In the genomic region with DNA sequence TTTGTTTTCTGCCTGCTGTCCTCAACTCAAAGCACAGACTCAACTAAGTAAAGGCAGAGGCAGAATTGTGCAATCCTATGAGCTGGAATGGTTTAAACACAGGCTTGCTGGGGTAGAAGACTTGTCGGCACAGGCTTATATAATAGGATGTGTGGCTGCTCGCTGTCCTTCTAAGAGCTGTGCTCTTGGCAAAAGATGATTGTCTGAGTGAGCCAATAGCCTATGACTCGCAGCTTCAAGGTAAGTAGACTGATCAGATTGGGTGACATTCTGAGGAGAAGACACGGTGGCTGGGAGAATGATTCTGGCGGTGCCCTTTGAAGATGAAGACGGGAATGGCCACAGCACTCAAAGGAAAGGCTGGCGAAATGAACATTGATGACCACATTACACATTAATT, we compare ENCODE assay signal across 18 mouse cellular contexts.
DNase-seq lines count a peak whose midpoint lies in the region; TF ChIP-seq lines count a peak whose summit lies in the region.
"Had no signal": no experiment of that assay in that cellular context is flagged by ENCODE, and none has a peak within 500 bp of the region (broad histone marks: within the 10 kb centered on the region; RNA-seq: fewer than 3 reads in every experiment).

No protein-coding gene starts in this region.

- no peak overlapping the region for H3K4me3 ChIP-seq in layer of hippocampus, adult 2 months
- H3K4me3 ChIP-seq: embryonic facial prominence, embryonic 10.5 days; embryonic facial prominence, embryonic 12.5 days; forebrain, embryonic 13.5 days; forebrain, embryonic 15.5 days had no signal

- no peak for TF ChIP-seq CTCF in layer of hippocampus, adult 2 months (conservative IDR thresholded peaks at IDR 0.05)

- DNase-seq in adrenal gland, adult 8-10 months = peak; percentile 61
- DNase-seq in adrenal gland, postnatal 25 days = no peak
- peak; percentile 26 to 48 for DNase-seq in adrenal gland, postnatal 36 days
- no peak for DNase-seq in adrenal gland, postnatal 4 days (ENCODE audit: low spot score in 2 of 2)
- no peak for DNase-seq in layer of hippocampus, adult 2 months (ENCODE audit: low spot score in 2 of 2)
- no peak for DNase-seq in layer of hippocampus, postnatal 36 days
- peak; percentile 11 for DNase-seq in brain, adult 2 months (ENCODE audit: low read depth, low spot score)
- DNase-seq in retina, embryonic 14.5 days (ENCODE audit: low spot score) = no peak
- DNase-seq: cerebellum, adult 11-12 months; cerebellum, adult 2 months; cerebellum, adult 9-10 months; cerebellum, postnatal 10 days; cerebellum, postnatal 25 days; forebrain, postnatal 0 days had no signal

- peak overlapping the region; percentile 46 for H3K27ac ChIP-seq in layer of hippocampus, adult 2 months
- H3K27ac ChIP-seq: embryonic facial prominence, embryonic 10.5 days; embryonic facial prominence, embryonic 12.5 days; forebrain, embryonic 13.5 days; forebrain, embryonic 15.5 days had no signal

Comparison
In these comparisons a context has a peak if more than half of its experiments do, and no peak if none do; other contexts are left out.
1. DNase-seq: peak in adrenal gland, adult 8-10 months (single experiment), adrenal gland, postnatal 36 days (2 of 2) and brain, adult 2 months (single experiment); none in adrenal gland, postnatal 25 days (single experiment), adrenal gland, postnatal 4 days (0 of 2), layer of hippocampus, adult 2 months (0 of 2), layer of hippocampus, postnatal 36 days (0 of 2) and retina, embryonic 14.5 days (single experiment).